Mouse (Mus musculus): ENCODE data around the gene Muc3.

The Muc3 gene

GRCm38 (mm10) chr5:137095135-137095534, 54.0 kb downstream of the Muc3 start:
- DNase-seq (ENCODE audit: low read depth, low spot score): no peak

GRCm38 (mm10) chr5:137093720-137094119, 55.4 kb downstream of the Muc3 start:
- DNase-seq (ENCODE audit: low read depth, low spot score): no peak

DNA sequence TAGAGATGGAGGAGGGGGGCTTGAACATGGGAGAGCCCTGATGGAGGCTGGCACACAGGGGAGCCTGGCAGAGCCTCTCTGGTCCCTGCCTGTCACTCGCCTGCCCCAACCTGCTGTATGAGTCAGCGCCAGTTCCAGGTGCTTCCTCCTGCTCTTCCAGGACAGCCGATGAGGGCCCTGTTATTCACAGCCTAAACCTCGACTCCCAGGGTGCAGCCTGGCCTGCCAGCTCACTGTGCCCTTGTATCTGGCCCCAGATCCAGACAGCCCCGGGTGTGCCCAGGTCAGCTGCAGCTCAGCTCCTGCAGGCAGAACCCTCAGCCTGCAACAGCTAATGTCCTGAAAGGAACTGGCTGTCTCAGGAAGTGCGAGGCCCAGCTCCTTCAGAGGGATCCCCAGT, 57.6 kb downstream of the Muc3 start:
- no peak for DNase-seq (ENCODE audit: low read depth, low spot score)

GRCm38 (mm10) chr5:137090870-137091269, 58.3 kb downstream of the Muc3 start:
- DNase-seq (ENCODE audit: low read depth, low spot score): no peak

GRCm38 (mm10) chr5:137087410-137087809, 61.7 kb downstream of the Muc3 start:
- DNase-seq (ENCODE audit: low read depth, low spot score): no peak

- no peak for DNase-seq (ENCODE audit: low read depth, low spot score)
These were observed 63.4 kb downstream of the Muc3 start for GRCm38 (mm10) chr5:137085731-137086130.

DNA sequence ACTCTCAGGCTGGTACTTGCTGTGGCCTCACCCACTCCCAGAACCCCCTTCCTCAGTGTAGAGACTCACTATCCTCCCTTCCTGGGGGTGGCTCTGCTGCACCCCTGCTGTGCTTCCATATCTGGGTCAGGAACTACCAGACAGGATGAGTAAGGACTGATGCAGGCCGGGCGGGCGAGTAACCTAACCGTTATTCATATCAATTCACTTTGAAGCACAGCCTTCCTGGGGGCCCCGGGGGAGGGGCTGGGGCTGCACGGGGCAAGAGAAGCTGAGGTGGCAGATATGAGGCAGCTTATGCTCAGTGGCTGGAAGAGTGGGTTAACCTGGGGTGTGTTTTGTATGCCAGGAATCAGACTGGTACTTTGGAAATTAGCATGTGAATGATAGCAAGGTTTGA, 64.1 kb downstream of the Muc3 start:
- DNase-seq (ENCODE audit: low read depth, low spot score): no peak
